Mouse (Mus musculus) testis, postnatal 10 days (tissue): ENCODE data around the gene Ralbp1.

Experiments used
- DNase-seq: peaks from one replicate; pipeline ENCODE4 v3.0.0; 2021; ENCODE audit warnings: low spot score

Gene Ralbp1

GRCm38 (mm10) chr17:65850487-65850886, 35.1 kb downstream of the Ralbp1 start:
- no peak for DNase-seq

- DNase-seq, result no peak
Measured at GRCm38 (mm10) chr17:65847694-65848449, 37.7 kb downstream of the Ralbp1 start.

- no peak for DNase-seq
Measured at GRCm38 (mm10) chr17:65845423-65845822, 40.2 kb downstream of the Ralbp1 start.

- DNase-seq, result no peak
Measured at GRCm38 (mm10) chr17:65842669-65843381, 42.8 kb downstream of the Ralbp1 start.

GRCm38 (mm10) chr17:65839541-65840256, 45.9 kb downstream of the Ralbp1 start:
- DNase-seq, result no peak

- DNase-seq, result no peak
Measured at GRCm38 (mm10) chr17:65836746-65837145, 48.9 kb downstream of the Ralbp1 start.

- DNase-seq, result no peak
Measured at GRCm38 (mm10) chr17:65833891-65834290, 51.7 kb downstream of the Ralbp1 start.

GRCm38 (mm10) chr17:65830216-65830863, 55.3 kb downstream of the Ralbp1 start:
- no peak for DNase-seq

GRCm38 (mm10) chr17:65828951-65829350, 56.6 kb downstream of the Ralbp1 start:
- no peak for DNase-seq

GRCm38 (mm10) chr17:65827904-65828303, 57.7 kb downstream of the Ralbp1 start:
- DNase-seq, result no peak

GRCm38 (mm10) chr17:65827119-65827840, 58.3 kb downstream of the Ralbp1 start:
- DNase-seq, result no peak

- DNase-seq, result no peak
Measured at GRCm38 (mm10) chr17:65826257-65826656, 59.3 kb downstream of the Ralbp1 start.

- DNase-seq, result no peak
Measured at GRCm38 (mm10) chr17:65824246-65824645, 61.4 kb downstream of the Ralbp1 start.

GRCm38 (mm10) chr17:65822423-65822822, 63.2 kb downstream of the Ralbp1 start:
- no peak for DNase-seq

GRCm38 (mm10) chr17:65820197-65820596, 65.4 kb downstream of the Ralbp1 start:
- no peak for DNase-seq

GRCm38 (mm10) chr17:65813763-65814162, 71.8 kb downstream of the Ralbp1 start:
- no peak for DNase-seq

- no peak for DNase-seq
Measured at GRCm38 (mm10) chr17:65811032-65811431, 74.6 kb downstream of the Ralbp1 start.

GRCm38 (mm10) chr17:65806416-65806815, 79.2 kb downstream of the Ralbp1 start:
- no peak for DNase-seq

GRCm38 (mm10) chr17:65805966-65806365, 79.6 kb downstream of the Ralbp1 start:
- DNase-seq, result no peak

- DNase-seq, result no peak
Measured at GRCm38 (mm10) chr17:65802026-65802425, 83.6 kb downstream of the Ralbp1 start.

- no peak for DNase-seq
Measured at GRCm38 (mm10) chr17:65800451-65800850, 85.1 kb downstream of the Ralbp1 start.

- DNase-seq, result no peak
Measured at GRCm38 (mm10) chr17:65799353-65799752, 86.2 kb downstream of the Ralbp1 start.
